Mouse (Mus musculus): Measurements from ENCODE around the gene Dnal4. TPM values are rescaled to one million over a fixed set of nuclear protein-coding genes. Genes with fewer than 3 reads are reported as not detected.

Gene Dnal4
- total RNA-seq, 1 experiment from 2014 or later: 8.3 TPM

DNA sequence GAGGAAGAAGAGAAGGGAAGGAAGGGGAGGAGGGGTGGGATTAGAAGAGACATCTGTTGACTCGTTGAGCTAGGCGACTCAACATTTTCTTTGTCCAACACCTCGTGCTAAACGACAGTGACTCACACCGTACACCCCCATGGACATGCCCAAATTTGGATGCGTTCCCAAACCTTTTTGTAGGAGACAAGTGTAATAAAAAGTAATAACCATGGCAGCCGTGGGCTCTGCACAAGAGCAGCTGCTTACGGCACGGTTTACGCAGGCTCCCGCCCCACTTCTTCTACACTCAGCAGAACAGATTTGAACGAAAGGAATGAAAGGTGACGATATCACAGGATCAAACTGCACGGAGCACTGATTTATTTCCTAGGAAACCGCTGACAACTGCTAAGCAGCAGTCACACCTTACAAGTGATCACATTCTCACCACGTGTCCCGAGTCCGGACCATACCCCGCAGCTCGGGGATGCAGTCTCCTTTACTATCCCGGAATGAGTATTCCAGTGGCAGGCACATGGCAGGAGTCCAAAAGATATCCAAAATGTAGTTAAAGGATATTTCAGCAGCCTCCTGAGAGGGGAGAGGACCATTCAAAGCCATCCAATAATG is 6.9 kb downstream of the Dnal4 start:
- no peak for ATAC-seq (replicated peaks in 1 of 2; ENCODE audit: insufficient read depth in 1 of 2, low FRiP score in 2 of 2, low TSS enrichment in 1 of 2, low read depth in 1 of 2, poor library complexity in 2 of 2, severe bottlenecking in 2 of 2)

DNA sequence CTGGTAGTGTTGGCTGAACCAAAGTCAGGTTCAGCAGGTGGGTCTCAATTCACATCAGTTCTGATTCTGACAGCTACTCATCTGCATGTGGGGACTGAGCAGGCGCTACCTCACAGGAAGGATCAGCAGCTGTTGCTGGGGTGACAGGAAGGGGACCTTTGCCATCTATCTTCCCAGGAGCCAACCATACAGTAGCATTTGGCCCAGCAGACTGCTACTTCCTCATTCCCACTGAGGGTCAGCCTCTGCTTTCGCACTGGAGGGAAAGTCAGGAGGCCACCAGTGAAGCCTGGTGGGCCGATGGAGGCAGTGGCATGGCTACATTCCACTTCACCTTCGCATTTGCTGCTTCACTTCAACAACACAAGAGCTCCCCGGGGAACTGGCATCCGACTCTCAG is 9.3 kb downstream of the Dnal4 start:
- peak; percentile 65 to 80; a peak in 3 of 4 replicates for ATAC-seq (replicated peaks in 1 of 2; ENCODE audit: insufficient read depth in 1 of 2, low FRiP score in 2 of 2, low TSS enrichment in 1 of 2, low read depth in 1 of 2, poor library complexity in 2 of 2, severe bottlenecking in 2 of 2)

DNA sequence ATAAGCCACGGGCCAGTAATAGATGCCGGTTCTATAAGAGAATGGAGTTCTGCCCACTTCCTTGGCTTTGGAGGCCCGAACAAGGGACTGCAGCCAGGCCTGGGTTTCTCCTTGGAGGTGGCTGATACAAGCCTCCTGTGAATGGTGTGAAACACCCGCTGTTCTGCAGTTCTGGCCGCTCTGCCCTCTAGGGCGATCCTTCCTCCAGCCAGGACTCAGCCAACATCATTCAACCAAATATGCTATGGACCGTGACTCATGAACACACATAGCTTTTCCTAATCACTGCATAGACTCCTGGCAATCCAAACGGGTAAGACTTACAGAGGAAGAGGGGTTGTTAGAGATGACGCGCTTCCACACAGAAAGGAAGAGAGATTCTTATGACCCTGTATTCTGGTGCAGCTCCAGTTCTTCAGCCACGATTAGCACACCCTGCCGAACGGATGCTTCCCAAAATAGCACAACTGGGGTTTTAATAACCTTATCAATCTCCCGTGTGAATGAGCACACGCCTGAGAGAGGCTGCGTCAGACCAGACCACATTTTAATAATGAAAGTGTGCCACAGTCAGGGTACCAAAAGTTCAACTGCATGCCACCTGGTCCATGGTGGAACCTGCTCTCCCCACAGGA is 10.2 kb downstream of the Dnal4 start:
- ATAC-seq (replicated peaks in 1 of 2; ENCODE audit: insufficient read depth in 1 of 2, low FRiP score in 2 of 2, low TSS enrichment in 1 of 2, low read depth in 1 of 2, poor library complexity in 2 of 2, severe bottlenecking in 2 of 2): no peak

- ATAC-seq (replicated peaks in 1 of 2; ENCODE audit: insufficient read depth in 1 of 2, low FRiP score in 2 of 2, low TSS enrichment in 1 of 2, low read depth in 1 of 2, poor library complexity in 2 of 2, severe bottlenecking in 2 of 2): no peak
Observed at GRCm38 (mm10) chr15:79766586-79767071, 11.0 kb downstream of the Dnal4 start.

GRCm38 (mm10) chr15:79766168-79766567 is 11.5 kb downstream of the Dnal4 start:
- no peak for ATAC-seq (replicated peaks in 1 of 2; ENCODE audit: insufficient read depth in 1 of 2, low FRiP score in 2 of 2, low TSS enrichment in 1 of 2, low read depth in 1 of 2, poor library complexity in 2 of 2, severe bottlenecking in 2 of 2)

DNA sequence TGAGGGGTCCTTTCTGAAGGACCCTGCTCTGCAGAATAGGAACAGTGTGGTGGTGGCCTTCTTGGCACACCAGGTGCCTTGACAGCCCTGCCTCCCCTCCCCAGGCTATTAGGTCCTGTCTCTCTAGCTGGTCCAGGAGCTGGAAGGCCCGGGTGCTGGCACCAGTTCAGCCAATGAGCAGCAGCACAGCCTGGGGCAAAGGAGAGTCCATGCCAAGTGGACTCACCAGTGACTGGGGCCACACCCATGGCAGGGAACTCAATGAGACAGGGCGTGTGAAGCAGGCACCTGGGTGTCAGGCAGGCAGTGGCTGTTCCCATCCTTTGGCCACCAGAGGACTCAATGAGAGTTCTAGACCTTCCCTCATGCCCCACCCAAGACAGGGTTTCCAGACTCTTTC is 12.3 kb downstream of the Dnal4 start:
- no peak for ATAC-seq (replicated peaks in 1 of 2; ENCODE audit: insufficient read depth in 1 of 2, low FRiP score in 2 of 2, low TSS enrichment in 1 of 2, low read depth in 1 of 2, poor library complexity in 2 of 2, severe bottlenecking in 2 of 2)

DNA sequence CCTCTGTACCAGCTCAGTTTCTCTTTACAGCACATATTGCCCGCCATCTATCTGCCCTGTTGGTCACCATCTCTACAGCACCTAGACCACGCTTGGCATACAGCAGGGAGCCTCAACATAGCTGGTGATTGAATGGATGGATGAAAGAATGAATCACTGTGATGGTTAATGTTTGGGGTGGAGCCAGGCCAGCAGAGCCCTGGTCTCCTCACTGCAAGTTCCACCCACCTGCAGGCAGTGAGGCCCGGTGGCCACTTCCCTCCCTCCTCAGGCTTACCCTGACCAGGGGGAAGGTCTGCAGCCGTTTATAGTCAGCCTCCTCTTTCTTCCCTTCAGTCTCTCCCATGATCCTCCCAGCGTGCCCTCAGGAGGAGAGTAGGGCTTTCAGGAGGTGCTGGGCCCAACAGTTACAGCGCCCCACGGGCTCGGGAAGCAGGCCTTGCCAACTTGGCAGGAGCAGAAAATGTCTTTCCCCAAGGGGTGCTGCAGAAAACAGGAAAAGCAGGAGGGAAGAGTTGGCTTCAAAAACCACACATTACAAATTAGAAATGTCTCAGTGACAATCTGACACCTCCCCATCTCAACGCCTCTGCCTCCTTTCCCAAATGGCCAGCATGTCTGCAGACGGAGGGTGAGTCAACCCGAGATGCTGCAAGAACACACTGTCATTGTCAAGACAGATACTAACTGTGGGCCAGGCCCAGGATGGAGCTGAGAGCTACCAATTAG is 12.9 kb downstream of the Dnal4 start:
- no peak for ATAC-seq (replicated peaks in 1 of 2; ENCODE audit: insufficient read depth in 1 of 2, low FRiP score in 2 of 2, low TSS enrichment in 1 of 2, low read depth in 1 of 2, poor library complexity in 2 of 2, severe bottlenecking in 2 of 2)

GRCm38 (mm10) chr15:79763601-79764246 is 13.9 kb downstream of the Dnal4 start:
- ATAC-seq (replicated peaks in 1 of 2; ENCODE audit: insufficient read depth in 1 of 2, low FRiP score in 2 of 2, low TSS enrichment in 1 of 2, low read depth in 1 of 2, poor library complexity in 2 of 2, severe bottlenecking in 2 of 2): no peak

GRCm38 (mm10) chr15:79763001-79763400 is 14.6 kb downstream of the Dnal4 start:
- no peak for ATAC-seq (replicated peaks in 1 of 2; ENCODE audit: insufficient read depth in 1 of 2, low FRiP score in 2 of 2, low TSS enrichment in 1 of 2, low read depth in 1 of 2, poor library complexity in 2 of 2, severe bottlenecking in 2 of 2)

GRCm38 (mm10) chr15:79760956-79761355 is 16.7 kb downstream of the Dnal4 start:
- no peak for ATAC-seq (replicated peaks in 1 of 2; ENCODE audit: insufficient read depth in 1 of 2, low FRiP score in 2 of 2, low TSS enrichment in 1 of 2, low read depth in 1 of 2, poor library complexity in 2 of 2, severe bottlenecking in 2 of 2)

DNA sequence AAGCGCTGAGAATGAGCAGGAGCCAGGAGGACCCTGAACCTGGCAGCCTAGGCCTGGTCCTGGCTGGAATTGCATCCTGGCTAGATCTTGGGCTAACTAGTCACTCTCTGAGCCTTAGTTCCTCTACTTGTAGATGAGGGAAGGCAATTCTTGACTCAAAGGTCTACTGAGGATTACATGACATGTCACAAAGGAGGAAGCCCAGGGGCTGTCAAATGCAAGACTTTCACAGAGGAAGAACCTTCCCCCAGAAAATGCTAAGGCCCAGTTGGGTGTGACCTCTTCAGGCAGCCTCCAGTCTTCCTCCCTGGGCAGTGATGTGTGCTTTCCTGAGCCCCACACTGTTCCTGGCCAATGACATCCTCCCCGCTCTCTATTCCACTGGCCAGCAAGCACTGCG is 20.5 kb downstream of the Dnal4 start:
- ATAC-seq (replicated peaks in 1 of 2; ENCODE audit: insufficient read depth in 1 of 2, low FRiP score in 2 of 2, low TSS enrichment in 1 of 2, low read depth in 1 of 2, poor library complexity in 2 of 2, severe bottlenecking in 2 of 2): no peak

GRCm38 (mm10) chr15:79755977-79756625 is 21.5 kb downstream of the Dnal4 start:
- no peak for ATAC-seq (replicated peaks in 1 of 2; ENCODE audit: insufficient read depth in 1 of 2, low FRiP score in 2 of 2, low TSS enrichment in 1 of 2, low read depth in 1 of 2, poor library complexity in 2 of 2, severe bottlenecking in 2 of 2)

- ATAC-seq (replicated peaks in 1 of 2; ENCODE audit: insufficient read depth in 1 of 2, low FRiP score in 2 of 2, low TSS enrichment in 1 of 2, low read depth in 1 of 2, poor library complexity in 2 of 2, severe bottlenecking in 2 of 2): no peak
Observed at GRCm38 (mm10) chr15:79755176-79755575, 22.5 kb downstream of the Dnal4 start.

DNA sequence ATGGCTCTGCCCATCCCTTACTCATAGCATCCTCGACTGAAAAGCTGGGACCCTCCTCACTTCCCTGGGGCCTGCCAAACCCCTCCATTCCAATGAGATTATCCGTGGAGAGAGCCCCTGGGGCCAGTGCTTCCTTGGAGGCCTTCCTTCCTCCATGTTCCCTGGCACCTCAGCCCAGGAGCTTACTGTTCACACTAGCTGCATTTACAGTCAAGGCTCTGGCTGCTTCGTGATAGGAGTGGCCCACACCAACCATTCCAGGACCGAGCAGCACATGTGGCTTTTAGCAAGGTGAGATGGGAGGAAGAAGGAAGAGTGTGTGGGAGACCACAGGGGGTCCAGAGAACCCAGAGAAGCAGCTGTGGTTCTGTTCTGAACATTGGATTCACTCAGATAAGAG is 23.8 kb downstream of the Dnal4 start:
- ATAC-seq (replicated peaks in 1 of 2; ENCODE audit: insufficient read depth in 1 of 2, low FRiP score in 2 of 2, low TSS enrichment in 1 of 2, low read depth in 1 of 2, poor library complexity in 2 of 2, severe bottlenecking in 2 of 2): no peak

DNA sequence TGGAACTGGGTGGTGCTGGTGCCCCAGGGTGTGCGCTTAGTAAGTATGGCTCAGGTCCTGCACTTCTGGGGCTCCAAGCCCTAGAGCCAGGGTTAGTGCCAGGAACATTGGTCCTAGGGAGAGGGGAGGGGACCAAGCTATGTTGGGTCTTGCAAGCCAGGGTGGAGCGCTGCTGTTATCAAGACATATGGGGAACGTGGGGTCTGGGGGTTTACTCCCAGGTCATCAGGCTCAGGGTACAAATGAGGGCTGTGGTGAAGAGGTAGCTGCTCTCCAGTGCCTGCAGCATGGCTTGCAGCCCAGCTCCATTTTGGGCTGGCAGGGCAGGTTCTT is 24.3 kb downstream of the Dnal4 start:
- no peak for ATAC-seq (replicated peaks in 1 of 2; ENCODE audit: insufficient read depth in 1 of 2, low FRiP score in 2 of 2, low TSS enrichment in 1 of 2, low read depth in 1 of 2, poor library complexity in 2 of 2, severe bottlenecking in 2 of 2)

- ATAC-seq (replicated peaks in 1 of 2; ENCODE audit: insufficient read depth in 1 of 2, low FRiP score in 2 of 2, low TSS enrichment in 1 of 2, low read depth in 1 of 2, poor library complexity in 2 of 2, severe bottlenecking in 2 of 2): peak; percentile 34 to 64
Observed at GRCm38 (mm10) chr15:79752742-79753419, 24.8 kb downstream of the Dnal4 start.

DNA sequence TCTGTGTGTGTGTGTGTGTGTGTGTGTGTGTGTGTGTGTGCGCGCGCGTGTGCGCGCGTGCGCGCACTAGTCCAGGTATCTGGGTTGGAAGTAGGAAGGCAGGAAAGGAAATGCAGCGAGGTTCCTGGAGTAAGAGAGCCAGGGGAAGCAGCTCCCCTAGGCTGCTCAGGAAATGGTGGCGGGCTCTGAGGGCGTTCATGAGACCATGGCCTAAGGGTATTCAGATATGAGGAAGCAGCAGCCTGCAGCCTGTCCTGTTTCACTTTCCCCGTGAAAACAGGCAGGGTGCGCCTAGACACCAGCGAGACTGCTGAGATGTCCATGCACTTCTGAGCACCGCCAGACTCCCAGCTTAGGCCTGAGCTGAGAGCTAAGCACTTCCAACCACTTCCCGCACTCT is 25.9 kb downstream of the Dnal4 start:
- peak; percentile 52 to 54 for ATAC-seq (replicated peaks in 1 of 2; ENCODE audit: insufficient read depth in 1 of 2, low FRiP score in 2 of 2, low TSS enrichment in 1 of 2, low read depth in 1 of 2, poor library complexity in 2 of 2, severe bottlenecking in 2 of 2)

Measured in hematopoietic stem cell, adult 5-6 weeks (primary cell).